Mouse (Mus musculus): ENCODE results near the gene Arid1b.

Gene Arid1b

DNA sequence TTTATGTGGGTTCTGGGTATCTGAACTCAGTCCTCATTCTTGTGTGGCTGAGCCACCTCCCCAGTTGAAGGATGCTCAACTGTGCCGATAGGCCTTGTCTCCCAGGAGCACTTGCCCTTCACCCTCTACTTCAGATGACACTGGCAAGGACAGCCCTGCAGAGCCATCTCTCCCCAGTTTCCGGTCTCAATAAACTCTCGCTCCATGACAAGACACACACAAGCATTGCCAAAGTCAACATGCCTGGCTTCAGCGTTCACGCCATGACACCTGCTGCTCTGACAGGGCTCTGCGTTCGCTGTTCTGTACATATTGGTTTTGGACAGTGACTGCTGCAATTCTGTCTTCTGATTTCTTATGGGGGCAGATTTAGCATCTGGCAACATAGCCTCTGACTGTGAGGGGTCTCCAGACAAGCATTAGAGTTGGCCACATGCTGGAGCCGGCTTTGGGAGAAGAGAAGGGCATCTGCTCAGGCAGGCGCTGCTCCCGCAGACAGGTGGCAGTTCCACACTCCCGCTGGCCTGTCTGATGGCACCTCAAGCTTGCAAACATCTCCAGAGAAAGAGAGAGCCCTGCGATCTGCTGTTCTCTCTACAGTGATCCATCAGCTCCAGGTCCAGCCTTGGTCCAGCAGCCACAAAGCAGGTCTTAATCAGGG is 392.9 kb downstream of the Arid1b start:
- DNase-seq (ENCODE audit: low spot score) = no peak

DNA sequence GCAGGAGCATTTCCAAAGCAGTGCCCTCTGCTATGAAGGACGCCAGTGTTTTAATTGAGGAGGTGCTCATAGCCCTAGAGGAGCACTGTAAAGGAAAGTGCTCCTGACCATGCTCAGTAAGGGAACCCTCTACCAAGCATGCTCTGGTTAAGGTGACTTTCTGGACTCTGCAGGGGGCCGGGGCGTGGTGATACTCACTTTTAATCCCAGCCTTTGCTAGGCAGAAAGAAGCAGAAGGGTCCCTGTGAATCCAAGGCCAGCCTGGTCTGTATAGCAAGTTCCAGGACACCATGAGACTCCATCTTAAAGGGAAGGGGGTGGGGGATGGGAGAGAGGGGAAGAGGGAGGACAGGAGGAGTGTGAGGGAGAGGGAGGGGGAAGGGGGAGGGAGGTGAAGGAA is 394.2 kb downstream of the Arid1b start:
- DNase-seq (ENCODE audit: low spot score) = no peak

- no peak for DNase-seq (ENCODE audit: low spot score)
Measured at GRCm38 (mm10) chr17:5390682-5391081, 396.6 kb downstream of the Arid1b start.

DNA sequence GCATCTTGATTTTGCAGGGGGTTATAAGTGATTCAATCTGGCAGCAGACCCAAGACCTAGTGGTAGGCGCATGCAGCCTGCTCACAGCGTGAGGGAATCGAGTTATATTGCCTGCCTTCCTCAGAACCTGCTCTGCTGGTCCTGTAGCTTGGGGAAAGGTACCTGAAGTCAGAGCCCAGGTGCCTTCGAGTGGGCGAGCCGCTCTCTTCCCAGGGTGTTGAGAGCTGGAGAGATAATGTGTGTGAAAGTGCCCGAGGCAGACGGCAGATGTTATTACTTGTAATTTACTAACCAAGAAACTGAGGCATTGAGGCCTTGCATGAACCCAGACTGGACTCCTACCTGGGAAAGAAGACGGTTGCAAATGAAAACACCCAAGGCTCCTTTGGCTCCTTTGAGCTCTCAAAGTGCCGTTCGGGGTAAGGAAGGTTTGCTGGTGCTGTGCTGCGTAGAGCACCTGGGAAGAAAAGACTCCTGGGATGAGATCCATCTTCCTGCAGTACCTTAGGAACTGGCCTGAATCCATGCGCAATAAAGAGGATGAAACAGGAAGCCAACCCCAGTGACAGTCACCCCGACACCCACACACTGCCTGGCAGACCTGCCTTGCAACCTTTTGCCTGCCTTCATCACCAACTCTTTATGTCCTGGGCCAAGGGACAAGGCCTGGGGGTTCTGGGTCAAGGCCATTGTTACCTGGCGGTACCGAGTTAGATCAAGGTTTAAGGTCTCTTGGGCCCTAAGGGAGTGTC is 401.5 kb downstream of the Arid1b start:
- DNase-seq (ENCODE audit: low spot score) = no peak

GRCm38 (mm10) chr17:5396213-5396612 is 402.1 kb downstream of the Arid1b start:
- no peak for DNase-seq (ENCODE audit: low spot score)
